Mouse (Mus musculus): ENCODE measurements around the gene Nabp1.
"Not testable (repeated sequence)": the region's sequence is repeated elsewhere in the genome, so short reads cannot be mapped to it uniquely, and the experiment has no call there.

Nabp1 gene

GRCm38 (mm10) chr1:51493592-51494307 is 15.5 kb upstream of the Nabp1 start:
- no peak for DNase-seq (ENCODE audit: low read depth, low spot score)

- no peak for DNase-seq (ENCODE audit: low read depth, low spot score)
Measured at GRCm38 (mm10) chr1:51486291-51486690, 8.1 kb upstream of the Nabp1 start.

- no peak for DNase-seq (ENCODE audit: low read depth, low spot score)
Measured at GRCm38 (mm10) chr1:51480386-51480785, 2.2 kb upstream of the Nabp1 start.

- DNase-seq (ENCODE audit: low read depth, low spot score) = no peak
Measured at GRCm38 (mm10) chr1:51479691-51480090, 1.5 kb upstream of the Nabp1 start.

GRCm38 (mm10) chr1:51479027-51479329 is 753 bp upstream of the Nabp1 start:
- no peak for DNase-seq (ENCODE audit: low read depth, low spot score)

- peak; percentile 15 for DNase-seq (ENCODE audit: low read depth, low spot score)
Measured at GRCm38 (mm10) chr1:51477656-51478081, 556 bp downstream of the Nabp1 start.

- no peak for DNase-seq (ENCODE audit: low read depth, low spot score)
Measured at GRCm38 (mm10) chr1:51476405-51476804, 1.8 kb downstream of the Nabp1 start.

GRCm38 (mm10) chr1:51468077-51468476 is 10.1 kb downstream of the Nabp1 start:
- DNase-seq (ENCODE audit: low read depth, low spot score) = no peak

GRCm38 (mm10) chr1:51467181-51467580 is 11.0 kb downstream of the Nabp1 start:
- no peak for DNase-seq (ENCODE audit: low read depth, low spot score)

GRCm38 (mm10) chr1:51466385-51466784 is 11.8 kb downstream of the Nabp1 start:
- no peak for DNase-seq (ENCODE audit: low read depth, low spot score)

- no peak for DNase-seq (ENCODE audit: low read depth, low spot score)
Measured at GRCm38 (mm10) chr1:51465285-51465684, 12.9 kb downstream of the Nabp1 start.

GRCm38 (mm10) chr1:51463038-51463437 is 15.2 kb downstream of the Nabp1 start:
- no peak for DNase-seq (ENCODE audit: low read depth, low spot score)

- peak; percentile 76 for DNase-seq (ENCODE audit: low read depth, low spot score)
Measured at GRCm38 (mm10) chr1:51458731-51459450, 19.3 kb downstream of the Nabp1 start.

- no peak for DNase-seq (ENCODE audit: low read depth, low spot score)
Measured at GRCm38 (mm10) chr1:51458089-51458488, 20.1 kb downstream of the Nabp1 start.

- DNase-seq (ENCODE audit: low read depth, low spot score) = no peak
Measured at GRCm38 (mm10) chr1:51457249-51457648, 21.0 kb downstream of the Nabp1 start.

- no peak for DNase-seq (ENCODE audit: low read depth, low spot score)
Measured at GRCm38 (mm10) chr1:51448789-51449188, 29.4 kb downstream of the Nabp1 start.

GRCm38 (mm10) chr1:51445854-51446460 is 32.3 kb downstream of the Nabp1 start:
- peak; percentile 31 for DNase-seq (ENCODE audit: low read depth, low spot score)

GRCm38 (mm10) chr1:51445161-51445853 is 32.9 kb downstream of the Nabp1 start:
- DNase-seq (ENCODE audit: low read depth, low spot score) = no peak

- DNase-seq (ENCODE audit: low read depth, low spot score) = no peak
Measured at GRCm38 (mm10) chr1:51429775-51430174, 48.5 kb downstream of the Nabp1 start.

- no peak for DNase-seq (ENCODE audit: low read depth, low spot score)
Measured at GRCm38 (mm10) chr1:51426298-51426697, 51.9 kb downstream of the Nabp1 start.

- not testable (repeated sequence) for DNase-seq (ENCODE audit: low read depth, low spot score)
Measured at GRCm38 (mm10) chr1:51421029-51421428, 57.2 kb downstream of the Nabp1 start.

GRCm38 (mm10) chr1:51418753-51419152 is 59.5 kb downstream of the Nabp1 start:
- no peak for DNase-seq (ENCODE audit: low read depth, low spot score)
